Mouse (Mus musculus) liver, postnatal 0 days (tissue): ENCODE results near the gene Fam83e. TPM values are rescaled to one million over a fixed set of nuclear protein-coding genes. Genes with fewer than 3 reads are reported as not detected.

Experiments used
- ATAC-seq: fragments of 200-750 bp; cut with Nextera tagmentation; 2 replicates; pipeline ENCODE4 v1.8.0; 2017; ENCODE audit warnings: mild to moderate bottlenecking, moderate library complexity
- DNase-seq: peaks from one replicate; pipeline ENCODE4 v3.0.0-alpha.2; 2016
- H3K27ac ChIP-seq: fragments of 300-500 bp; sonication (generic); 2 replicates; pipeline ENCODE4 v1.5.1; 2014; ENCODE audit warnings: antibody characterized with exemption, moderate library complexity, mild to moderate bottlenecking, low read depth
- H3K27me3 ChIP-seq: fragments of 300-500 bp; sonication (generic); 2 replicates; pipeline ENCODE4 v1.6.1; 2014; ENCODE audit warnings: low read length, control low read depth, mixed read lengths; ENCODE audit not compliant: insufficient read depth
- H3K36me3 ChIP-seq: fragments of 300-500 bp; sonication (generic); replicated peaks from 2 replicates; pipeline ENCODE4 v1.6.1; 2014; ENCODE audit warnings: mild to moderate bottlenecking, control low read depth, low read length, moderate library complexity, mixed read lengths; ENCODE audit not compliant: insufficient read depth
- H3K4me1 ChIP-seq: fragments of 300-500 bp; sonication (generic); 2 replicates; pipeline ENCODE4 v1.6.1; 2014; ENCODE audit warnings: antibody characterized with exemption, mild to moderate bottlenecking, control low read depth; ENCODE audit not compliant: insufficient read depth
- H3K4me2 ChIP-seq: fragments of 300-500 bp; sonication (generic); 2 replicates; pipeline ENCODE4 v1.6.1; 2014; ENCODE audit warnings: low read depth, mild to moderate bottlenecking, low read length, moderate library complexity, mixed read lengths
- H3K4me3 ChIP-seq: fragments of 300-500 bp; sonication (generic); 2 replicates; pipeline ENCODE4 v1.5.1; 2014; ENCODE audit warnings: low read depth, low read length
- H3K9ac ChIP-seq: fragments of 300-500 bp; sonication (generic); replicated peaks from 2 replicates; pipeline ENCODE4 v1.6.1; 2014; ENCODE audit warnings: mild to moderate bottlenecking, moderate library complexity
- H3K9me3 ChIP-seq: fragments of 300-500 bp; sonication (generic); 2 replicates; pipeline ENCODE4 v1.6.1; 2016; ENCODE audit warnings: mild to moderate bottlenecking, control low read depth, low read length, mixed read lengths
- CTCF ChIP-seq: sonication (generic); IDR thresholded peaks from 2 replicates; pipeline ENCODE4 v1.5.1; 2016; ENCODE audit warnings: antibody characterized with exemption, low read depth
- EP300 ChIP-seq: IDR thresholded peaks from 2 replicates; pipeline ENCODE4 v1.6.1; 2016; ENCODE audit warnings: antibody characterized with exemption, low read depth, mild to moderate bottlenecking
- WGBS: fragments of 180-500 bp; shearing (Covaris S2); extraction: QIAGEN DNeasy Blood & Tissue Kit; methylation state at CpG from one replicate; pipeline ENCODE4 v1.1.7; 2014; ENCODE audit not compliant: insufficient replicate concordance; 5-methylcytosine and 5-hydroxymethylcytosine counted together
- polyA plus RNA-seq: library from polyadenylated mRNA; unstranded; fragments of >200 nt; fragmentation: Nextera tagmentation; extraction: Ambion mirVana; gene quantifications from 2 replicates; pipeline ENCODE4 v1.2.1, GENCODE M21; 2015

Fam83e gene
- polyA plus RNA-seq, 1 experiment from 2014 or later, result 0.13 TPM

GRCm38 (mm10) chr7:45726419-45726818, 5.4 kb downstream of the Fam83e start:
- Histone ChIP-seq H3K27me3 (no peaks in the 10 kb centered on the region), H3K9ac (no peak overlapping the region), H3K9me3 (no peaks in the 10 kb centered on the region), H3K4me3 (no peak overlapping the region), H3K4me1 (peaks cover 5% of the 10 kb centered on the region; the same call in 1 of the 2 replicates), H3K4me2 (no peak overlapping the region), H3K36me3 (peaks cover 4% of the 10 kb centered on the region), H3K27ac (no peak overlapping the region)
- no peak for TF ChIP-seq EP300
- TF ChIP-seq CTCF, result no peak
- WGBS, result 93% methylated on average over 10 of the region's 10 CpGs
- DNase-seq (no peak), ATAC-seq (no peak)

DNA sequence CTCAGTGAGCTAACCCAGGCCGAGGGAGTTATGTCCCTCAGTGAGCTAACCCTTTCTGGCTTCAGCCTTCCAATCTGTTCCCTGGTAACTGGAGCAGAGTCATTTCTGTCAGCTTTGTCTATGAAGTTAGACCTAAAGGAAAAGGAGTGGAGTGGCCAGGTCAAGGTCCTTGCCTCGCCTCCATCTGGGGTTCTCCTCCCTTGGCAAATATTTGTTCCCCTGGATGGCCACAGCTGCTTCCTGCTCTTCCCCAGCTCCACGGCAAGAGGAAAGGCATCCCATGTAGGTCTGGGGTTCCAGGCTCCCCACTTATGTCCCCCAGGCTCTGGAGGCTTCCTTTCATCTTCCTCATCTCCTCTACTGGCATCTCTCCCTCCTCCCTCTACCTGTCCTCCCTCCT, 6.6 kb downstream of the Fam83e start:
- H3K36me3 ChIP-seq, result peaks cover 4% of the 10 kb centered on the region
- H3K4me3 ChIP-seq, result no peak overlapping the region
- no peak overlapping the region for H3K27ac ChIP-seq
- 59% methylated on average over 3 of the region's 3 CpGs for WGBS
- TF ChIP-seq EP300, result no peak
- no peak for TF ChIP-seq CTCF
- no peak overlapping the region for H3K9ac ChIP-seq
- ATAC-seq (no peak), DNase-seq (no peak)
- H3K4me1 ChIP-seq, result peaks cover 5% of the 10 kb centered on the region; the same call in 1 of the 2 replicates
- no peak overlapping the region for H3K4me2 ChIP-seq
- no peaks in the 10 kb centered on the region for H3K9me3 ChIP-seq
- no peaks in the 10 kb centered on the region for H3K27me3 ChIP-seq

DNA sequence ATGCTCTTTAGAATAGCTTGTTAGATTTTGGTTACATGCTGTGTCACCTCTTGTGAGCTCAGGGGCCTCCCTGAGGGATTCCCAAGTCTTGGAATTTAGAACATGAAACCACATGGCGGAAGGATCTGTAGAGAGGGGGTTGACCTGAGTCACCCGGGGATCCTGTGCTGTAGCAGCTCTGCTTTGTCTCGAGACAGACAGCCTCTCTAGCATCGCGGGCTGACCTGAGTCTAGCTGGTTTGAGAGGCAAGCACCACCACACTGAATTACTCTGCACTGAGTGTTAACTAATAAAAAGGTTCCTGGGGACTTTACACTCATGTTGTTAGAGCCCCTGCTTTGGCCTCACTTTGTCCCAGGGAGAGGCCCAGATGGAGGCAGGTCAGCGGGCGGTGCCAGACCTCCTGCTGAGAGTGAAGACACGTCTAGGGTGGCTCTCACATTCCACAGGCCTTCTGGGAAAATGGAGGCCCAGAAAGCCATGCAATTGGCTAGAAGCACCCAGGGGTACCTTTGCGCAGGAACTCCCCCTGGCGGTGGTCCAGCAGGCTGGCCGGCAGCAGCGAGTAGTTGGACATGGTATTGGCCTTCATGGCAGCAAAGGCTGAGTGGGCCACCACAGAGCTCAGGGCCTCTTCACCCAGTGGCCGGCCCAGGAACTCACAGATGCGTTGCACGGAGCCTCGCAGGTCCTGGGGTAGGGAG, 9.9 kb downstream of the Fam83e start:
- Histone ChIP-seq H3K27ac (no peak overlapping the region), H3K4me3 (no peak overlapping the region), H3K4me2 (no peak overlapping the region), H3K27me3 (no peaks in the 10 kb centered on the region), H3K36me3 (no peaks in the 10 kb centered on the region), H3K9me3 (no peaks in the 10 kb centered on the region), H3K9ac (no peak overlapping the region), H3K4me1 (peaks cover 5% of the 10 kb centered on the region; the same call in 1 of the 2 replicates)
- WGBS, result 29% methylated on average over 16 of the region's 16 CpGs
- DNase-seq (peak; percentile 73), ATAC-seq (peak; percentile 61)
- TF ChIP-seq CTCF, result peak; percentile 73
- no peak for TF ChIP-seq EP300

GRCm38 (mm10) chr7:45733477-45733876, 12.5 kb downstream of the Fam83e start:
- H3K27ac ChIP-seq, result no peak overlapping the region
- no peak overlapping the region for H3K4me2 ChIP-seq
- H3K36me3 ChIP-seq, result no peaks in the 10 kb centered on the region
- no peaks in the 10 kb centered on the region for H3K27me3 ChIP-seq
- DNase-seq, result no peak
- no peak for TF ChIP-seq CTCF
- H3K4me3 ChIP-seq, result no peak overlapping the region
- no peaks in the 10 kb centered on the region for H3K9me3 ChIP-seq
- H3K4me1 ChIP-seq, result no peaks in the 10 kb centered on the region; the same call in 1 of the 2 replicates
- no peak overlapping the region for H3K9ac ChIP-seq
- ATAC-seq, result no peak
- WGBS, result 54% methylated on average over 5 of the region's 5 CpGs

DNA sequence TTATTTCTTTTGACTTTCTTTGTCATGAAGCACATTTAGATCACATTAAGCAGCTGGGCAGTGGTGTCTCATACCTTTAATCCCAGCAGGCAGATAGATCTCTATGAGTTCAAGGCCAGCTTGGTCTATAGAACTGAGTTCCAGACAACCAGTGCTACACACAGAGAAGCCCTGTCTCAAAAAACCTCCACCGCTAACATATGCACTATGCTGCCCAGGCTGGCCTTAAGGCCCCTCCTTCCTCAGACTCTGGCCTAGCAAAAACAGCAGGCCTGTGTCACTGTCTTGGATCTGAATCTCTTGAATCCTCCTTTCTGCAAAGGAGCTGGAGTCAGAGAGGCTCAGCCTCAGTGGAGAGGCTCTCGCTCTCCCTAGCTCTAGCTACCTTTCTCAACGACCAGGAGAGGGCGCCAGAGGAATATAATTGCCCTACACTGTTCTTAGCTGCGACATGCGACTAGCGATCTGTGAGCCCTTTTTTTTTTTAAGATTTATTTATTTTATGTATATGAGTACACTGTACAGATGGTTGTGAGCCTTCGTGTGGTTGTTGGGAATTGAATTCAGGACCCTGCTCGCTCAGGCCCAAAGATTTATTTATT, 18.3 kb downstream of the Fam83e start:
- DNase-seq (peak; percentile 89), ATAC-seq (peak; percentile 75)
- Histone ChIP-seq H3K27me3 (no peaks in the 10 kb centered on the region), H3K9me3 (no peaks in the 10 kb centered on the region), H3K27ac (no peak overlapping the region), H3K4me2 (no peak overlapping the region), H3K4me1 (0 out of 2 replicates have a peak, but pooled peaks cover 6% of the 10 kb centered on the region), H3K36me3 (no peaks in the 10 kb centered on the region), H3K9ac (no peak overlapping the region), H3K4me3 (no peak overlapping the region)
- 6% methylated on average over 9 of the region's 9 CpGs for WGBS
- TF ChIP-seq EP300 (no peak), CTCF (peak; percentile 91)

GRCm38 (mm10) chr7:45739820-45740219, 18.8 kb downstream of the Fam83e start:
- WGBS, result 68% methylated on average over 10 of the region's 10 CpGs
- Histone ChIP-seq H3K27me3 (no peaks in the 10 kb centered on the region), H3K9ac (no peak overlapping the region), H3K4me1 (0 out of 2 replicates have a peak, but pooled peaks cover 6% of the 10 kb centered on the region), H3K36me3 (no peaks in the 10 kb centered on the region), H3K9me3 (no peaks in the 10 kb centered on the region), H3K4me2 (no peak overlapping the region), H3K4me3 (no peak overlapping the region), H3K27ac (no peak overlapping the region)
- ATAC-seq (no peak), DNase-seq (no peak)
- TF ChIP-seq EP300 (no peak), CTCF (no peak)
